Mouse (Mus musculus): ENCODE results near the gene Casp6. TPM values are rescaled to one million over a fixed set of nuclear protein-coding genes. Genes with fewer than 3 reads are reported as not detected.

Gene Casp6
- 6.0 and 10.5 TPM in 2 replicates for total RNA-seq (2012; rRNA removed)
- 14.4 and 15.3 TPM in 2 replicates for total RNA-seq (2014; rRNA removed)
- 26.2 and 31.7 TPM in 2 replicates for polyA plus RNA-seq (2012; ENCODE audit: insufficient read length, low read depth)

- Histone ChIP-seq H3K4me2 (ENCODE audit: insufficient read depth, low read depth, poor library complexity, severe bottlenecking) (peak within 1 kb of the TSS; percentile 78), H3K9ac (ENCODE audit: insufficient read depth, low read depth) (peak within 1 kb of the TSS; percentile 66; the same call in 1 of the 2 replicates), H3K36me3 (replicated peaks in 1 of 2; ENCODE audit: control insufficient read depth in 1 of 2, insufficient read depth in 1 of 2, low read length in 1 of 2) (peaks cover 0 to 26% of the 10 kb centered on the region in 2 experiments), H3K27me3 (replicated peaks) (no peaks in the 10 kb centered on the region), H3K4me1 (ENCODE audit: control insufficient read depth in 1 of 2, insufficient read depth in 2 of 2) (peaks cover 18 to 50% of the 10 kb centered on the region in 2 experiments), H3K79me2 (replicated peaks; ENCODE audit: control insufficient read depth, extremely low read depth, insufficient read depth, poor library complexity, severe bottlenecking) (no peaks in the 10 kb centered on the region), H3K4me3 (replicated peaks in 1 of 3; ENCODE audit: low read depth in 2 of 3, low read length in 2 of 3, poor library complexity in 1 of 3) (peak within 1 kb of the TSS; percentile 64 to 79 (median 77)), H3K27ac (ENCODE audit: insufficient read depth, low read depth) (no peak within 1 kb of the TSS), H3K9me3 (replicated peaks; ENCODE audit: low read length) (no peaks in the 10 kb centered on the region)
- in situ Hi-C loops (cut with MboI; ENCODE audit: low pct_ligation_motif_present, low pct_unique_long_range_greater_than_20kb, low sequenced_read_pairs) (loop anchor here (25.0 kb wide), 1 partner anchor 786 kb away; no protein-coding TSS in a partner anchor), dilution Hi-C loops (cut with MboI; ENCODE audit: extremely low pct_ligation_motif_present, extremely low pct_unique_long_range_greater_than_20kb, low sequenced_read_pairs) (no loop called here)
- DNase-seq (ENCODE audit: extremely low read depth): peak; percentile 77
- TF ChIP-seq SIN3A (IDR thresholded peaks at IDR 0.05; ENCODE audit: low read length) (peak; percentile 62), POLR2A (IDR thresholded peaks at IDR 0.05; ENCODE audit: low read depth, low read length) (peak; percentile 54; the same call in 1 of the 2 replicates), MXI1 (IDR thresholded peaks at IDR 0.05; ENCODE audit: low read depth, low read length) (peak; percentile 76), ELF1 (IDR thresholded peaks at IDR 0.05; ENCODE audit: low read depth, low read length) (peak; percentile 36; the same call in 1 of the 2 replicates), ZC3H11A (IDR thresholded peaks at IDR 0.05; ENCODE audit: low read depth, low read length) (no peak), TCF12 (IDR thresholded peaks at IDR 0.05; ENCODE audit: low read depth, low read length) (0 out of 2 replicates have a peak, but pooled peaks have one; percentile 30)
Observed at GRCm38 (mm10) chr3:129901271-129901809, at the start of gene Casp6. TSS of gene Casp6 (plus strand) at chr3:129901425.

DNA sequence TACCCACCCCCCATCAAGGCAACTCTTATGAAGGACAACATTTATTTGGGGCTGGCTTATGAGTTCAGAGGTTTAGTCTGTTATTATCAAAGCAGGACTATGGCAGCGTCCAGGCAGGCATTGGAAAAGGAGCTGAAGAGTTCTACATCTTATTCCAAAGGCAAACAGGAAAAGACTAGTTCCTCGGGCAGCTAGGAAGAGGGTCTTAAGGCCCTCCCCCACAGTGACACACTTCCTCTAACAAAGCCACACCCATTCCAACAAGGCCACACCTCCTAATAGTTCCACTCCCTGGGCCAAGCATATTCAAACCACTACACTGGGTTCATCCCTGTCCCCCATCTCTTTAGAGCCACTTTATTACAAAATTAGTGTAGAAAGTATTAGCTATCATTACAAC, 38.6 kb upstream of the Casp6 start:
- dilution Hi-C loops (cut with MboI; ENCODE audit: extremely low pct_ligation_motif_present, extremely low pct_unique_long_range_greater_than_20kb, low sequenced_read_pairs): no loop called here
- Histone ChIP-seq H3K27ac (ENCODE audit: insufficient read depth, low read depth) (no peak overlapping the region), H3K79me2 (replicated peaks; ENCODE audit: control insufficient read depth, extremely low read depth, insufficient read depth, poor library complexity, severe bottlenecking) (no peaks in the 10 kb centered on the region), H3K27me3 (replicated peaks) (no peaks in the 10 kb centered on the region), H3K9me3 (replicated peaks; ENCODE audit: low read length) (peaks cover 13% of the 10 kb centered on the region), H3K4me2 (ENCODE audit: insufficient read depth, low read depth, poor library complexity, severe bottlenecking) (no peak overlapping the region), H3K4me1 (ENCODE audit: control insufficient read depth in 1 of 2, insufficient read depth in 2 of 2) (no peaks in the 10 kb centered on the region; a peak in 1 of 4 replicates), H3K9ac (ENCODE audit: insufficient read depth, low read depth) (no peak overlapping the region), H3K36me3 (replicated peaks in 1 of 2; ENCODE audit: control insufficient read depth in 1 of 2, insufficient read depth in 1 of 2, low read length in 1 of 2) (no peaks in the 10 kb centered on the region), H3K4me3 (replicated peaks in 1 of 3; ENCODE audit: low read depth in 2 of 3, low read length in 2 of 3, poor library complexity in 1 of 3) (no peak overlapping the region)
- TF ChIP-seq CHD2 (IDR thresholded peaks at IDR 0.05; ENCODE audit: low read length) (no peak), JUND (conservative IDR thresholded peaks at IDR 0.05; ENCODE audit: low read depth, low read length) (no peak), E2F4 (IDR thresholded peaks at IDR 0.05; ENCODE audit: insufficient replicate concordance, low read depth, low read length) (no peak), MAZ (IDR thresholded peaks at IDR 0.05; ENCODE audit: low read depth, low read length) (no peak), POLR2AphosphoS2 (IDR thresholded peaks at IDR 0.05; ENCODE audit: low read depth, low read length) (no peak), ZC3H11A (IDR thresholded peaks at IDR 0.05; ENCODE audit: low read depth, low read length) (no peak), ETS1 (conservative IDR thresholded peaks at IDR 0.05; ENCODE audit: low read depth, low read length) (no peak), BHLHE40 (IDR thresholded peaks at IDR 0.05; ENCODE audit: low read depth, low read length) (no peak), POLR2A (IDR thresholded peaks at IDR 0.05; ENCODE audit: low read depth, low read length) (no peak), USF1 (IDR thresholded peaks at IDR 0.05; ENCODE audit: low read depth, low read length) (no peak), SIN3A (IDR thresholded peaks at IDR 0.05; ENCODE audit: low read length) (no peak), KAT2A (IDR thresholded peaks at IDR 0.05; ENCODE audit: insufficient replicate concordance, low read length) (no peak), ELF1 (IDR thresholded peaks at IDR 0.05; ENCODE audit: low read depth, low read length) (no peak), SMC3 (IDR thresholded peaks at IDR 0.05; ENCODE audit: low read depth, low read length) (no peak), ZNF384 (IDR thresholded peaks at IDR 0.05; ENCODE audit: low read depth, low read length) (no peak), MXI1 (IDR thresholded peaks at IDR 0.05; ENCODE audit: low read depth, low read length) (no peak), GABPA (IDR thresholded peaks at IDR 0.05; ENCODE audit: insufficient replicate concordance, low read depth, low read length) (no peak), NRF1 (IDR thresholded peaks at IDR 0.05; ENCODE audit: low read depth, low read length) (no peak)
- in situ Hi-C loops (cut with MboI; ENCODE audit: low pct_ligation_motif_present, low pct_unique_long_range_greater_than_20kb, low sequenced_read_pairs): no loop called here
- DNase-seq (ENCODE audit: extremely low read depth): no peak
